Mouse (Mus musculus) urinary bladder, postnatal 14 days (tissue): Measurements from ENCODE around the gene Psap.
A peak's percentile ranks its signal among the peaks of the same experiment; 100 is the strongest.

Experiments used
- DNase-seq: peaks from one replicate; pipeline ENCODE4 v3.0.0; 2021; ENCODE audit warnings: low spot score

Psap gene

GRCm38 (mm10) chr10:60349056-60349455, 71.6 kb downstream of the Psap start:
- peak; percentile 72 for DNase-seq

- DNase-seq = no peak
Observed at GRCm38 (mm10) chr10:60349644-60350043, 72.2 kb downstream of the Psap start.

- no peak for DNase-seq
Observed at GRCm38 (mm10) chr10:60350077-60350804, 72.8 kb downstream of the Psap start.

GRCm38 (mm10) chr10:60350805-60351167, 73.4 kb downstream of the Psap start:
- peak; percentile 96 for DNase-seq

GRCm38 (mm10) chr10:60351248-60351647, 73.8 kb downstream of the Psap start:
- no peak for DNase-seq

GRCm38 (mm10) chr10:60351761-60352455, 74.5 kb downstream of the Psap start:
- DNase-seq = peak; percentile 80
